Mouse (Mus musculus): Measurements from ENCODE around the gene Fbxw21. TPM values are rescaled to one million over a fixed set of nuclear protein-coding genes. Genes with fewer than 3 reads are reported as not detected.

The Fbxw21 gene
- polyA plus RNA-seq (2021; fragmentation: Nextera tagmentation), result not detected in 2 replicates
- long read RNA-seq, experiment 1, result 0 reads
- long read RNA-seq, experiment 2, result 0 reads

GRCm38 (mm10) chr9:109161941-109162340 is at the start of gene Fbxw21:
Fbxw21 (minus strand) TSS chr9:109162041.

GRCm38 (mm10) chr9:109195875-109196274 is 34.0 kb upstream of the Fbxw21 start, which contains the start of gene Fbxw13:
Fbxw13 (minus strand) TSS chr9:109195975.

GRCm38 (mm10) chr9:109095137-109095982 is 66.5 kb downstream of the Fbxw21 start, which contains the start of gene Plxnb1:
Plxnb1 (plus strand) TSS chr9:109095389.

Other genes with a start within 250 kb of the Fbxw21 start
- gene Tmem89, start 247.4 kb downstream of the Fbxw21 start, polyA plus RNA-seq (2021; fragmentation: Nextera tagmentation), result 1.0 and 2.9 TPM in 2 replicates
- 652 and 670 TPM in 2 replicates for gene Uqcrc1, start 225.4 kb downstream of the Fbxw21 start, polyA plus RNA-seq (2021; fragmentation: Nextera tagmentation)
- not detected in 2 replicates for gene Col7a1, start 208.5 kb downstream of the Fbxw21 start, polyA plus RNA-seq (2021; fragmentation: Nextera tagmentation)
- gene Ucn2, start 176.0 kb downstream of the Fbxw21 start, polyA plus RNA-seq (2021; fragmentation: Nextera tagmentation), result not detected in 2 replicates
- gene Pfkfb4, start 170.3 kb downstream of the Fbxw21 start, polyA plus RNA-seq (2021; fragmentation: Nextera tagmentation), result 4.7 and 5.6 TPM in 2 replicates
- gene Shisa5, start 123.5 kb downstream of the Fbxw21 start, polyA plus RNA-seq (2021; fragmentation: Nextera tagmentation), result 119 and 124 TPM in 2 replicates
- gene Trex1, start 102.3 kb downstream of the Fbxw21 start, polyA plus RNA-seq (2021; fragmentation: Nextera tagmentation), result 12.0 and 12.5 TPM in 2 replicates
- 19.7 and 20.0 TPM in 2 replicates for gene Atrip, start 87.9 kb downstream of the Fbxw21 start, polyA plus RNA-seq (2021; fragmentation: Nextera tagmentation)
- gene Ccdc51, start 79.5 kb downstream of the Fbxw21 start, polyA plus RNA-seq (2021; fragmentation: Nextera tagmentation), result 3.6 and 4.4 TPM in 2 replicates
- 619 and 702 TPM in 2 replicates for gene Tma7, start 79.5 kb downstream of the Fbxw21 start, polyA plus RNA-seq (2021; fragmentation: Nextera tagmentation)
- 15.1 and 22.6 TPM in 2 replicates for gene Plxnb1, start 66.7 kb downstream of the Fbxw21 start, polyA plus RNA-seq (2021; fragmentation: Nextera tagmentation)
- 0.10 and 0.36 TPM in 2 replicates for gene Fbxw13, start 33.9 kb upstream of the Fbxw21 start, polyA plus RNA-seq (2021; fragmentation: Nextera tagmentation)
- not detected in 2 replicates for gene Fbxw20, start 72.7 kb upstream of the Fbxw21 start, polyA plus RNA-seq (2021; fragmentation: Nextera tagmentation)
- not detected in 2 replicates for gene Fbxw14, start 125.6 kb upstream of the Fbxw21 start, polyA plus RNA-seq (2021; fragmentation: Nextera tagmentation)
- not detected in 2 replicates for gene Fbxw28, start 177.6 kb upstream of the Fbxw21 start, polyA plus RNA-seq (2021; fragmentation: Nextera tagmentation)
- not detected in 2 replicates for gene Fbxw22, start 242.3 kb upstream of the Fbxw21 start, polyA plus RNA-seq (2021; fragmentation: Nextera tagmentation)

Data from layer of hippocampus, adult 6 months (tissue).